Mouse (Mus musculus) thymus, postnatal 14 days (tissue): Measurements from ENCODE around the gene Rbbp7.
A peak's percentile ranks its signal among the peaks of the same experiment; 100 is the strongest.

Source experiments
- DNase-seq: peaks from one replicate; pipeline ENCODE4 v3.0.0; 2021

Gene Rbbp7

DNA sequence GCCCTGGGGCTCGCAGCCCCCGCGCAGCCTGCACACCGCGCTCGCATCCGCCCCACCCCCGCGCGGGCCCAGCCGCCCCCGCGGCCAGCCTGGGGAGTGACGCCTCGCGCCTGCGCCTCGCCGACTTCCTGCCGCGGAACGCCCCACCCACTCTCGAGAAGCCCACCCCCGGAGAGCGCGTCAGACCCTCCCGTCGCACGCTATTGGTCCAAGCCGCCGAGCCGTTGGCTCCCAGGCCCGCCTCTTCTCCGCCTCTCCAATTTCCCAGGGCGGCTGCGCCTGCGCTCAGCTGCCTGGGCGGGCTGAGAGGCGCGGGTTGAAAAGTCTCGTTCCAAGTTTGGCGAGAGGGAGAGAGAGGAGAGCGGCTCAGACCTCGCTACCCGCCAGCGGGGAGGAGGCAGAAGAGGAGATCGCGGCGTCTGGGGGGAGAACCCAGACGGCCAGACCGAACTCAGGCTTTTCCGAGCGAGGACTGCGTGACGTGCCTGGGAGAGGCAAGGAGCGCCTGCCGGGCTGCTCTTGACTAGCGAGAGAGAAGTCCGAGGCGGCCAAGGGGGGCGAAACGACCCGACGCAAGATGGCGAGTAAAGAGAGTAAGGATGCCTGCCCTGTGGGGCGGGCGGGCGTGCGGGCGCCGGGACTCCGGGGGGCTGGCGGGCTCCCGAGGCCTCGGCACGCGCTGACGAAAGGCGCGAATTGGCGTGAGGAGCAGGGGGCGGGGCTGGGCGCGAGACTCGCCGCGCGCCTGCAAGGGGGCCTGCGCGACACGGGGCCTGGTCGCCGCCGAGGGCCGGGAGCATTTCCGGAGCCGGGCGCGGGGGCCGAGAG lies at the start of gene Rbbp7:
Rbbp7 (plus strand) TSS at position 288 of the 828 bp plus-strand sequence.
- DNase-seq = peak; percentile 94

- DNase-seq = peak; percentile 66
These were observed 42.4 kb upstream of the Rbbp7 start for GRCm38 (mm10) chrX:162717837-162718236.

- DNase-seq = peak; percentile 58
These were observed 40.6 kb upstream of the Rbbp7 start for GRCm38 (mm10) chrX:162719615-162720014.

DNA sequence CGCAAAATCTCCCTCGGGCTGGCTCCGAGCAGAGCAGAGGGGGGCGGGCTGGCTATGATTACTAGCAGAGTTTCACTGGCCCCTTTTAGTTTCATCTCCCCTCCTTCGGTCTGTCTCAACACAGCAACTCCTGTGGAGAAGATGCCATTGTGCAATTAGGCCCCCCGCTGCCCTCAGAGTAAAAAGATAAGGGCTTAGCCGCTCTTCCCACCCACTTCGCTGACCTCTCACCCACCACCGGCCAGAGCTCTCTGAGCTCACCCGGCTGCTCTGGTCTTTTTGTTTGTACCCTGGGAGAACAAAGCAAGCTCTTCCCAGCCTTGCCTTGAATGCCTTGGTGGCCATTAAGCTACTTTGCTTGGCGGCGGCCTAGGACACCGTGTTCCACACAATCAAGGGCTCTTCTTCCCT lies 32.8 kb upstream of the Rbbp7 start:
- DNase-seq = no peak

DNA sequence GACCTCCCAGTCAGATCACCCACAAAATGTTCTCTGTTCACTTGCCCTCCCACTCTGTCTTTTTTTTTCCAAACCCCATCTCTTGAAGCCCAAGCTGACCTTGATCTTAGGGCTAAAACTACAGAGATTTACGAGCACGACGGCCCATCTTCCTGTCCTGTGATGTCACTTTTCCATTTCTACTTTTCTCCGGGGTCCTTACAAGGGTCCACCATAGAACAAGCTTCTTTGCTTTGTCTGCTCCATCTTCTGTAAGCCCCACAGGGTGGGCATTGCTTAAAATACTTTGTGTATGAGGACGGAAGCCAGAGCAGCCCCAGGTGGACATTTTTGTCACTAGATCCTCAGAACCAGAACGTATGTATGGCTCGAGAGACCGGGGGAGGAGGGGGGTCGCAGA lies 32.4 kb upstream of the Rbbp7 start:
- DNase-seq = no peak

DNA sequence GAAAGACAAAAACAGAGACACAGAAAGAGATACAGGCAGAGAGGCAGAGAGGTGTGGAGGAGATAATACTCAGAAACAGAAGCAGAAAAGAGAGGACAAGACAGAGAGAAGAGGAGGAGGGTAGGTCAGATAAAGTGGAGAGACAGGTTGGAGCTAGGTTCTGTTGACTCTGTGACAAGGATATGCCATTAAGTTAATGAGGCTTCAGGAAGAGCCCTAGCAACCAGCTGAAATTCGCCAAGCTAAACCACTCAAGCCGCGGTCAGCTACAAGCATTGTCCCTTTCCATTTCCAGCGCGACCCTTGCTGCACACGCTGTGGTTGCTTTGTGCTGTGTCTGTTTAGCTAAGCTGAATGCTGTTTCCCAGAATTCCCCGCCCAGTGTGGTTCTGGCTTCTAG lies 32.0 kb upstream of the Rbbp7 start:
- no peak for DNase-seq

GRCm38 (mm10) chrX:162730031-162730430 lies 30.2 kb upstream of the Rbbp7 start:
- no peak for DNase-seq

DNA sequence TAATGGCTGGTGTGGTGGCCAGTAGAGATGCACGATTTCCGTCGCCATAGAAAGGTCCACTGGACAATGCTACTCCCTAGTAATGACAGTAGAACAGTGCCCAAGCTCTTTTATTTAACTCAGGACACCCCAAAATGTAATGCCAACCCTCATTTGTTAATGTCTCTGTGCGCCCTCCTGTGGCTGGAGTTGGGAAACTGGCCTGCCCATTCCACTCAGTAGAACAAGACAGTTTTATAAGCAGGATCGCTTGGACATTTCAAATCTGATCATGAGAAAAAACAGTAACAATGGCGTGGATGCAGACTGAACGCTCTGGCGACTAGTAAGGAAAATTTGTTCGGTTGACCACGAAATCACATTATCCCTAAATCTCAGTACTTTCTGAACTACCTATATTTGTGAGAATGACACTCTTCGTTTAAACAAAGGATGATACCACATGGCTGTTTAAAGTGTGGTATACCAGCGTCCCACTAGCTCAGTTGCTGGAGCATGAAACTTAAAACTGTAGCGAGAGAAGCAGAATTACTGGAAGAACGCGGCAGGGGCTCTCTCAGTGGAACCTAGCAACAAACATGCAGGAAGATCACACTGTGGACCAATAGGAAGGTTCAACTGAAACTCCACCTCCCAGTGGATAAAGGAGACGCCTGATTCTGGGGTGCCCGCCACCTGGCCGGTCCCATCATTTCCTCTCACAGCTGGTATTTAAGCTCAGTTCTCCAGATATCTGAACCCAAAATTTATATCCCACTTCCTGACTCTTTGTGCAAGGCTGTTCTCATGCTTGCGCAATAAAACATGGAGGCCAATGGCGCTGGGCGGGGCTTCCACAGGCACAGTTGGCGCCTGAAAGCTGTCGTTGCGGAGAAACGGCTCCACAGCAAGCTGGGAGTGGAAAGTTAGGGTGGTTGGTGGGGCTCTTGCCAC lies 24.9 kb upstream of the Rbbp7 start:
- DNase-seq = peak; percentile 73

GRCm38 (mm10) chrX:162736140-162736659 lies 24.0 kb upstream of the Rbbp7 start:
- peak; percentile 16 for DNase-seq

DNA sequence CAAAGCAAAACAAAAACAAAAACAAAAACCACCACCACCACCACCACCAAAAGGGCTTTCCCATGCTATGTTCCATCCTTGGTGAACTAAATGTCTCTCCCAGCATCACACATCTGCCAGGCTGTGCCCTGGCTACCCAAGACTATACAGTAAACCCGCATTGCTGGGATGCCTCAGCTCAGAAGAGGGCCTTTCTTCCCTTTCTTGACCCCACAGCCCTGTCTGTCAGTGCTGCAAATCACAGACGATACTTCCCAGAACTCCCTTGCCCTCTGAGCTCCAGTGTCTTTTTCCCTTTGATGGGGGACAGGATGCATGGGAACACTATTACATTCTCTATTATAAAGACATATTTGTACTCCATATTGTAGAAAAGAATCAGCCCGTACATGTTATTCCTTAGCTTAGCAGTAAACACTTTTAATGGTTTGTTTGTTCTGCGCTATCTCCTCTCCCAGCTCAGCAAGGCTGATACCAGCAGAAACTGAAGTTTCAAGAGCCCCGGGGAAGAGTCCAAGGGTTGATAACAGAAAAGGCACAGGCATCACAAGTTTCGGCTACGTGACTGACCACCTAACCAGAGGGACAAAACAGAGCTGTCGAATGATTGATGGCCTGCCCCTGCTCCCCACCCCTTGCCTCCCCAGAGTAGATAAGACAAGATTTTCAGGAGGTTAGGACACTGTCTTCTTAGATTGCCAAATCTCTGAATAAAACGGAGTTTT lies 11.3 kb upstream of the Rbbp7 start:
- DNase-seq = no peak

DNA sequence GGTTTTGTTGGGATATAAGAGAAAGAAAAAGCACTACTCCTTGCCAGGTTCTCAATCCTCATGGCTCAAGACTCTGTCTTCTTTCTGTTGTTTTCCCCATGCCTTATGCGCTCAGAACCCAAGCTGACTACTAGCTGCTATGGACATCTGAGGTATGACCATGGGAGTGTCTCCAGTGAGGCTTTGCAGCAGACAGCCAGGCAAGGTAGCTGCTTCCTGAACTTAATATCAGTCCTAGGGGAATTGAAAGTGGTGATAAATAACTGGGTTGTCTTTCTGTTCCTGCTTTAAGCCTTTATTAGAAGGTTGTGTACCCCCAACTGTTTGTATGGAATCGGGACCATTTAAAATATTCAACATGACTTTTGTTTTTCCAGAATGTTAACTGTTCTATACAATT lies 7.8 kb upstream of the Rbbp7 start:
- DNase-seq = no peak

- DNase-seq = no peak
These were observed 5.9 kb upstream of the Rbbp7 start for GRCm38 (mm10) chrX:162754314-162754713.

GRCm38 (mm10) chrX:162756058-162756457 lies 4.1 kb upstream of the Rbbp7 start:
- DNase-seq = no peak

- peak; percentile 58 for DNase-seq
These were observed 719 bp upstream of the Rbbp7 start for GRCm38 (mm10) chrX:162759251-162760114.

- no peak for DNase-seq
These were observed 835 bp downstream of the Rbbp7 start for GRCm38 (mm10) chrX:162760958-162761515.

GRCm38 (mm10) chrX:162761716-162762395 lies 1.7 kb downstream of the Rbbp7 start:
- peak; percentile 10 for DNase-seq

GRCm38 (mm10) chrX:162770726-162771125 lies 10.5 kb downstream of the Rbbp7 start:
- DNase-seq = no peak

GRCm38 (mm10) chrX:162788372-162788771 lies 28.2 kb downstream of the Rbbp7 start:
- no peak for DNase-seq

- peak; percentile 19 for DNase-seq
These were observed 31.2 kb downstream of the Rbbp7 start for GRCm38 (mm10) chrX:162791392-162791791.

- DNase-seq = peak; percentile 56
These were observed 40.2 kb downstream of the Rbbp7 start for GRCm38 (mm10) chrX:162800371-162800770.

- DNase-seq = no peak
These were observed 67.8 kb downstream of the Rbbp7 start for GRCm38 (mm10) chrX:162828016-162828415.
